Mouse (Mus musculus) hindlimb bud, embryonic 11.5 days (tissue): ENCODE data around the gene Pacsin3.

Experiments
- DNase-seq: peaks from one replicate; pipeline ENCODE4 v3.0.0-alpha.2; 2012; ENCODE audit warnings: low read depth, low spot score; ENCODE audit errors: extremely low spot score

Pacsin3 gene

DNA sequence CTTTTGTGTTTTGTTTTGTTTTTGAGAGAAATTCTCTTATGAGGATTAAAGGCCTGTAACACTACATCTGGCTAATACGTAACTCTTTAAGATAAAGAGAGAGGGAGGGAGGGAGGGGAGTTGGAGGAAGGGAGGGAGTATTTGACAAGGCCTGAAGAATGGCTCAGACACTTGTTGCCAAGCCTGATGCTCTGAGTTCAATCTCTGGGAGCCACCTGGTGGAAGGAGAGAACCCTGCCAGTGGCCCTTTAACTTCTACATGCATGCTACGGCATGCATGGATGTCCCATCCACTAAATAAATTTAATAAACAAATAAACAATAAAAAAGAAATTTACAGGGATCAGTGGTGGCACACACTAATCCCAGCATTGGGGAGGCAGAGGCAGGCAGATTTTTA lies 46.1 kb downstream of the Pacsin3 start:
- no peak for DNase-seq

- no peak for DNase-seq
Measured at GRCm38 (mm10) chr2:91302845-91303244, 47.1 kb downstream of the Pacsin3 start.

GRCm38 (mm10) chr2:91305926-91306325 lies 50.2 kb downstream of the Pacsin3 start:
- no peak for DNase-seq

GRCm38 (mm10) chr2:91306589-91306988 lies 50.8 kb downstream of the Pacsin3 start:
- DNase-seq = no peak

DNA sequence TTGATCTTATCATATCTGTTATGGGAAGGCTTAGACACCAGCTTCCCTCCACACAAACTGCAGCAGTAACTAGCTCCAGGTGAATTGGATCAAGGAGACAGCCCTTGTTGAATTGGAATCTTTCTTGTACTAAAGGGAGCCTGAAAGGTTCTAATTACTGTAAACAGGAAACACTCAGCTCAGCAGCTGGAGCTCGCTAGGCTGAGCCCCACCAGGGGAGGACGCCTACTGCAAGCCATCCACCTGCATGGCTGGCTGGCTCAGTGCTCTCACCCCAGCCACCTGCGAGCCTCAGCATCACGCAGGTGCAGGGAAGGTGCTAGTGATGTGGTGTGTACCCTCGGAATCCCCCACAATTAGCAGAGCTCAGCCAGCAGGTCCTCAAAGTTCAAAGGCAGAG lies 52.9 kb downstream of the Pacsin3 start:
- DNase-seq = peak; percentile 35

DNA sequence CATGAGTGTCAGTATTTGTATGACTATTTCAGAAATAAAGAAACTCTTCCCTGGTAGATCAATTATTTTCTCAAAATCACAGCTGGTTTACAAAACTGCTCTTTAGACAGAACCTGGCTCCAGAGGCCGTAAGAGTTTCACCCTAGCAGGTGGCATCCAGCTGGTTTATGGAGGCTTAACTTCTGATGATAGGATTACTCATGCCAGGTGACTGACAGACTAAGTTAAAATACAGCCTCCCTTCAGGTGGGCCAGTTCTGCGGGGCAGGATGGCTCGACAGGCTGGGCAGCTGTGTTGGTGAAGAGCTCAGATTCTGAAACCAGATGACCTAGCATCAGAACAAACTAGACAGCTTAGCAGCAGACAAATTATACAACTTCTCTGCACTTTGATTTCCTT lies 53.8 kb downstream of the Pacsin3 start:
- no peak for DNase-seq

- DNase-seq = no peak
Measured at GRCm38 (mm10) chr2:91312578-91313311, 57.0 kb downstream of the Pacsin3 start.

DNA sequence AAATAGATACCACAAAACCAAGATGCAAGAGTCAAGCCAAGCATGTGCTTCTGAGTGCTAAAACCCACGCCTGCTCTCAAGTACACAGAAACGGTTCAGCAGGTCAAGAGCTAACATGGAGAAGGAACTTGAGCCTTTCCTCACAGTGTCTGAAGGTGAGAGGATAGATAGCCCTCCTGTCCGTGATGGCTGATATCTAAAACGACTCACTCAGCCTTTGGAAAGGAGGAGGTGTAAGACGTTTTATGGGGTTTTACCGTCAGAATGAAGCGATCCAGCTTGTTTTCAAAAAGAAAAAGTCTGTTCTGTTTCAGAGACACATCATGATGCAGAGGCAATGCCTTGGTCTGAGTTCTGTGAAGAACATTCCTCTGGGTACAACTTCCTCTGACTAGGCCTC lies 58.4 kb downstream of the Pacsin3 start:
- DNase-seq = no peak
